Mouse (Mus musculus): Measurements from ENCODE around the gene Cmtm2a.
"Not testable (repeated sequence)": the region's sequence is repeated elsewhere in the genome, so short reads cannot be mapped to it uniquely, and the experiment has no call there.

GRCm38 (mm10) chr8:104301577-104301976, 8.6 kb upstream of the Cmtm2a start:
- not testable (repeated sequence) for TF ChIP-seq POLR2A, CTCF (IDR thresholded peaks at IDR 0.05; ENCODE audit: insufficient read depth, low read depth, low read length)
